Comparison of ENCODE assay signal across 12 mouse cellular contexts in genomic region chr19:46819276-46819675, GRCm38 (mm10). TPM values are rescaled to one million over a fixed set of nuclear protein-coding genes. Genes with fewer than 3 reads are reported as not detected.
A peak's percentile ranks its signal among the peaks of the same experiment; 100 is the strongest.
DNase-seq lines count a peak whose midpoint lies in the region; ATAC-seq and TF ChIP-seq lines count a peak whose summit lies in the region.
"Had no signal": no experiment of that assay in that cellular context is flagged by ENCODE, and none has a peak within 500 bp of the region (broad histone marks: within the 10 kb centered on the region; RNA-seq: fewer than 3 reads in every experiment).

No protein-coding gene starts in this region.

- H3ac ChIP-seq in C2C12 (ENCODE audit: control insufficient read depth, insufficient read length, low read depth): no peak overlapping the region

- H3K79me3 ChIP-seq in C2C12 (ENCODE audit: low read depth): peaks cover 1% of the 10 kb centered on the region

- H3K4me1 ChIP-seq in kidney, adult 2 months (ENCODE audit: control insufficient read depth, insufficient read depth, low read length): no peaks in the 10 kb centered on the region

- WGBS in kidney, adult 2 months: 75% methylated on average over 7 of the region's 7 CpGs

- H3K4me3 ChIP-seq in C2C12 (ENCODE audit: insufficient read depth, poor library complexity, severe bottlenecking): no peak overlapping the region
- H3K4me3 ChIP-seq in kidney, adult 2 months (ENCODE audit: insufficient read depth, low read depth, low read length): no peak overlapping the region

- H3K79me2 ChIP-seq in C2C12 (ENCODE audit: control insufficient read depth, insufficient read depth): no peaks in the 10 kb centered on the region

- no peak for TF ChIP-seq POLR2A in kidney, adult 2 months (IDR thresholded peaks at IDR 0.05; ENCODE audit: low read depth, low read length)

- H3K27ac ChIP-seq in kidney, adult 2 months (ENCODE audit: insufficient read depth, low read depth, low read length): no peak overlapping the region
- H3K27ac ChIP-seq: hindbrain, postnatal 0 days had no signal

- no peak for TF ChIP-seq CTCF in C2C12 (IDR thresholded peaks at IDR 0.05; ENCODE audit: control insufficient read depth, insufficient read depth, insufficient read length)
- TF ChIP-seq CTCF in kidney, adult 2 months (conservative IDR thresholded peaks at IDR 0.05; ENCODE audit: insufficient read depth, insufficient read length, low read depth, low read length): no peak

- no peak for ATAC-seq in CD4-positive, CD25-positive, alpha-beta regulatory T cell, adult 4 months
- ATAC-seq: forebrain, postnatal 0 days; hindbrain, postnatal 0 days had no signal

- H3K36me3 ChIP-seq in C2C12 (ENCODE audit: control insufficient read depth, insufficient read depth): no peaks in the 10 kb centered on the region
- H3K36me3 ChIP-seq in kidney, adult 2 months (ENCODE audit: control insufficient read depth, insufficient read depth, low read length): no peaks in the 10 kb centered on the region

- no peaks in the 10 kb centered on the region for H3K27me3 ChIP-seq in C2C12 (ENCODE audit: control insufficient read depth, insufficient read depth, insufficient read length)
- no peaks in the 10 kb centered on the region for H3K27me3 ChIP-seq in kidney, adult 2 months (replicated peaks; ENCODE audit: control insufficient read depth, insufficient read depth, low read length)

- peak; percentile 14 for DNase-seq in CD4-positive, CD25-positive, alpha-beta regulatory T cell, adult 2 months (ENCODE audit: low read depth, low spot score)
- peak; percentile 27 for DNase-seq in T-cell, adult 2 months (ENCODE audit: low spot score)
- DNase-seq in induced T-regulatory cell, adult 2 months (ENCODE audit: low read depth): peak; percentile 33
- DNase-seq in neural tube, embryonic 10.5 days (ENCODE audit: extremely low spot score, low spot score): no peak
- no peak for DNase-seq in urinary bladder, postnatal 25 days (ENCODE audit: low spot score)
- DNase-seq in kidney, adult 2 months: no peak
- DNase-seq: adrenal gland, postnatal 36 days; forebrain, postnatal 0 days; gastrocnemius, postnatal 10 days had no signal

TF ChIP-seq in C2C12, 6 proteins besides CTCF, POLR2A, EP300 and RAD21:
- TF ChIP-seq MAX (IDR thresholded peaks at IDR 0.05): no peak
- TF ChIP-seq USF1 (IDR thresholded peaks at IDR 0.05; ENCODE audit: low read depth): no peak
- TF ChIP-seq MYOD1 (IDR thresholded peaks at IDR 0.05; ENCODE audit: control insufficient read depth, insufficient read length, low read depth): no peak
- TF ChIP-seq FOSL1 (IDR thresholded peaks at IDR 0.05; ENCODE audit: insufficient read depth, low read length, poor library complexity, severe bottlenecking): no peak
- TF ChIP-seq CEBPB (IDR thresholded peaks at IDR 0.05; ENCODE audit: low read depth): peak; percentile 16
- no peak for TF ChIP-seq MYOG (IDR thresholded peaks at IDR 0.05; ENCODE audit: control insufficient read depth, extremely low read depth, insufficient read length)

RNA-seq across cellular contexts. Expression of gene Cnnm2, which starts 57.9 kb away (rescaled TPM):
- under 1 TPM; 0.42 to 0.61 TPM for polyA plus RNA-seq in CD4-positive, CD25-positive, alpha-beta regulatory T cell, adult 4 months (2017; shearing (Covaris generic))
- 4.1 TPM for polyA plus RNA-seq in C2C12 (2012; fragmentation: generic; extraction: Trizol)
- polyA plus RNA-seq in kidney, adult 2 months (2012; rRNA removed): 26.4 and 36.1 TPM in 2 replicates

Comparison
In these comparisons a context has a peak if more than half of its experiments do, and no peak if none do; other contexts are left out.
1. DNase-seq: peak in CD4-positive, CD25-positive, alpha-beta regulatory T cell, adult 2 months (single experiment), T-cell, adult 2 months (single experiment) and induced T-regulatory cell, adult 2 months (single experiment); none in neural tube, embryonic 10.5 days (single experiment), urinary bladder, postnatal 25 days (single experiment) and kidney, adult 2 months (single experiment).